Mouse (Mus musculus) thymus, adult 2 months (tissue): ENCODE data around the gene Ankrd39. TPM values are rescaled to one million over a fixed set of nuclear protein-coding genes. Genes with fewer than 3 reads are reported as not detected.

Experiments used
- DNase-seq: peaks from one replicate; pipeline ENCODE4 v3.0.0; 2021
- H3K27ac ChIP-seq: fragments of 200-500 bp; 2 replicates; pipeline ENCODE4 v1.5.1; 2012; ENCODE audit warnings: low read length, control low read depth; ENCODE audit not compliant: control insufficient read depth, insufficient read depth
- H3K27me3 ChIP-seq: fragments of 200-500 bp; 2 replicates; pipeline ENCODE4 v1.6.1; 2012; ENCODE audit warnings: mild to moderate bottlenecking, low read length, moderate library complexity, mixed read lengths; ENCODE audit not compliant: control insufficient read depth, insufficient read depth
- H3K36me3 ChIP-seq: fragments of 200-500 bp; 2 replicates; pipeline ENCODE4 v1.6.1; 2012; ENCODE audit warnings: mild to moderate bottlenecking, low read length, moderate library complexity; ENCODE audit not compliant: control insufficient read depth, insufficient read depth
- H3K4me1 ChIP-seq: fragments of 200-500 bp; replicated peaks from 2 replicates; pipeline ENCODE4 v1.6.1; 2012; ENCODE audit warnings: low read length; ENCODE audit not compliant: control insufficient read depth, insufficient read depth
- H3K4me3 ChIP-seq: fragments of 200-500 bp; 2 replicates; pipeline ENCODE4 v1.5.1; 2012; ENCODE audit warnings: mild to moderate bottlenecking, low read length, control low read depth, moderate library complexity; ENCODE audit not compliant: control insufficient read depth, insufficient read depth
- CTCF ChIP-seq: fragments of 200-500 bp; IDR thresholded peaks from 2 replicates; pipeline ENCODE4 v1.5.1; 2012; ENCODE audit warnings: mild to moderate bottlenecking, control low read depth, low read length, moderate library complexity, borderline replicate concordance; ENCODE audit not compliant: control insufficient read depth, poor library complexity, insufficient read depth; ENCODE audit errors: extremely low read depth
- POLR2A ChIP-seq: fragments of 200-500 bp; IDR thresholded peaks from 2 replicates; pipeline ENCODE4 v1.6.1; 2012; ENCODE audit warnings: mild to moderate bottlenecking, low read length, control low read depth, moderate library complexity; ENCODE audit not compliant: control insufficient read depth, poor library complexity, insufficient read depth; ENCODE audit errors: extremely low read depth
- WGBS: fragments of 180-500 bp; shearing (Covaris S2); methylation state at CpG from one replicate; pipeline ENCODE4 v1.1.7; 2018; 5-methylcytosine and 5-hydroxymethylcytosine counted together
- polyA plus RNA-seq: library from polyadenylated mRNA; depleted of rRNA; stranded (reverse); fragments of >200 nt; gene quantifications from 2 replicates; pipeline ENCODE4 v1.2.3, GENCODE M21; 2012

The Ankrd39 gene
- polyA plus RNA-seq, 1 experiment = 48.4 TPM

GRCm38 (mm10) chr1:36572709-36573108 lies 25.5 kb upstream of the Ankrd39 start:
- DNase-seq = no peak
- H3K36me3 ChIP-seq = no peaks in the 10 kb centered on the region
- H3K27me3 ChIP-seq = no peaks in the 10 kb centered on the region
- peaks cover 9% of the 10 kb centered on the region; the same call in 1 of the 2 replicates for H3K4me1 ChIP-seq
- H3K27ac ChIP-seq = no peak overlapping the region
- whole genome bisulfite sequencing = 83% methylated on average over 1 of the region's 1 CpGs
- no peak overlapping the region for H3K4me3 ChIP-seq
- TF ChIP-seq POLR2A = no peak
- no peak for TF ChIP-seq CTCF

- no peak for DNase-seq
- Histone ChIP-seq H3K4me3 (no peak overlapping the region), H3K27me3 (no peaks in the 10 kb centered on the region), H3K27ac (no peak overlapping the region), H3K36me3 (no peaks in the 10 kb centered on the region), H3K4me1 (peaks cover 9% of the 10 kb centered on the region; the same call in 1 of the 2 replicates)
- TF ChIP-seq CTCF (no peak), POLR2A (no peak)
- 78% methylated on average over 2 of the region's 2 CpGs for WGBS
Measured at GRCm38 (mm10) chr1:36572140-36572700, 25.0 kb upstream of the Ankrd39 start.

GRCm38 (mm10) chr1:36571627-36572026 lies 24.4 kb upstream of the Ankrd39 start:
- Histone ChIP-seq H3K4me3 (no peak overlapping the region), H3K36me3 (no peaks in the 10 kb centered on the region), H3K4me1 (0 out of 2 replicates have a peak, but pooled peaks cover 9% of the 10 kb centered on the region), H3K27me3 (no peaks in the 10 kb centered on the region), H3K27ac (no peak overlapping the region)
- TF ChIP-seq POLR2A (no peak), CTCF (no peak)
- 47% methylated on average over 6 of the region's 6 CpGs for WGBS
- DNase-seq = no peak

- H3K4me1 ChIP-seq = 0 out of 2 replicates have a peak, but pooled peaks cover 9% of the 10 kb centered on the region
- WGBS = 96% methylated on average over 5 of the region's 5 CpGs
- no peak overlapping the region for H3K27ac ChIP-seq
- H3K4me3 ChIP-seq = no peak overlapping the region
- H3K36me3 ChIP-seq = no peaks in the 10 kb centered on the region
- no peak for DNase-seq
- TF ChIP-seq POLR2A (no peak), CTCF (no peak)
- H3K27me3 ChIP-seq = no peaks in the 10 kb centered on the region
Measured at GRCm38 (mm10) chr1:36570320-36570719, 23.1 kb upstream of the Ankrd39 start.

GRCm38 (mm10) chr1:36569694-36570276 lies 22.5 kb upstream of the Ankrd39 start:
- H3K27ac ChIP-seq = no peak overlapping the region
- 69% methylated on average over 7 of the region's 7 CpGs for WGBS
- H3K4me1 ChIP-seq = 0 out of 2 replicates have a peak, but pooled peaks cover 9% of the 10 kb centered on the region
- no peaks in the 10 kb centered on the region for H3K27me3 ChIP-seq
- no peak for TF ChIP-seq POLR2A
- TF ChIP-seq CTCF = no peak
- no peak for DNase-seq
- no peak overlapping the region for H3K4me3 ChIP-seq
- no peaks in the 10 kb centered on the region for H3K36me3 ChIP-seq

GRCm38 (mm10) chr1:36568776-36569175 lies 21.5 kb upstream of the Ankrd39 start:
- Histone ChIP-seq H3K27me3 (no peaks in the 10 kb centered on the region), H3K4me1 (0 out of 2 replicates have a peak, but pooled peaks cover 1% of the 10 kb centered on the region), H3K36me3 (no peaks in the 10 kb centered on the region), H3K27ac (no peak overlapping the region), H3K4me3 (no peak overlapping the region)
- DNase-seq = no peak
- no peak for TF ChIP-seq POLR2A
- no peak for TF ChIP-seq CTCF
- WGBS = 91% methylated on average over 4 of the region's 4 CpGs

- DNase-seq = no peak
- TF ChIP-seq POLR2A (no peak), CTCF (no peak)
- H3K36me3 ChIP-seq = no peaks in the 10 kb centered on the region
- WGBS = 91% methylated on average over 21 of the region's 21 CpGs
- H3K27me3 ChIP-seq = no peaks in the 10 kb centered on the region
- H3K4me1 ChIP-seq = no peaks in the 10 kb centered on the region
- no peak overlapping the region for H3K27ac ChIP-seq
- no peak overlapping the region for H3K4me3 ChIP-seq
Measured at GRCm38 (mm10) chr1:36567818-36568603, 20.8 kb upstream of the Ankrd39 start.
